Mouse (Mus musculus): ENCODE measurements around the gene Snx3.

GRCm38 (mm10) chr10:42525682-42526081 is 23.9 kb downstream of the Snx3 start:
- TF ChIP-seq CTCF (IDR thresholded peaks at IDR 0.05; ENCODE audit: insufficient read depth, low read length) (no peak), POLR2A (IDR thresholded peaks at IDR 0.05; ENCODE audit: borderline replicate concordance, extremely low read depth, low read depth, low read length) (no peak)
